Mouse (Mus musculus) bone marrow, adult 2 months (tissue): ENCODE measurements around the gene Mad2l1bp.

Source experiments
- CTCF ChIP-seq: fragments of 200-500 bp; IDR thresholded peaks from 2 replicates; pipeline ENCODE4 v1.5.1; 2011; ENCODE audit warnings: low read length, control low read depth; ENCODE audit not compliant: control insufficient read depth, insufficient read depth
- POLR2A ChIP-seq: fragments of 200-500 bp; IDR thresholded peaks from 2 replicates; pipeline ENCODE4 v1.6.1; 2011; ENCODE audit warnings: low read depth, mild to moderate bottlenecking, control low read depth, low read length, borderline replicate concordance; ENCODE audit not compliant: control insufficient read depth

DNA sequence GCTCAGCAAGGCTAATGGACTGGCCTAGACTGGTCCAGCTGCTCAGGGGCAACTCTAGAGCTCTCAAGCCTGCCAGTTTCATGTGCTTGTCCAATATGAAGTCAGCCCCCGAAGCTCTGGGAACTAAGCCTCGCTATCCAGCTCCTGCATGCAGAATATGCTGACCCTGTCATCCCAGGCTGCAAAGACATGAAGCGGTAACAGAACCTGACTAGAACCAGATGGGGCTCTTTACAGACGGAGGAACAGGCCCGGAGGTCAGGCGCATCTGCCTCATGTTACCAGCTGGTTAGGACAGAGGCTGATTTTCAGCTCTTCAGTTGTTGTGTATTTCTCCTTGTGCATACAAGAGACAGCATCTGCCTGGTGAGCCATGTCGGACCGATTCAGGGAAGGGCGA, 51.4 kb downstream of the Mad2l1bp start:
- TF ChIP-seq POLR2A (no peak), CTCF (no peak)
